Mouse (Mus musculus): ENCODE data around the gene Tmem59l. TPM values are rescaled to one million over a fixed set of nuclear protein-coding genes. Genes with fewer than 3 reads are reported as not detected.
A peak's percentile ranks its signal among the peaks of the same experiment; 100 is the strongest.

Tmem59l gene
- polyA plus RNA-seq, 1 experiment = 0.44 TPM

- WGBS = 13% methylated on average over 13 of the region's 13 CpGs
- H3K4me3 ChIP-seq (ENCODE audit: insufficient read depth, low read depth, low read length) = peak overlapping the region; percentile 79
- H3K27ac ChIP-seq (ENCODE audit: insufficient read depth, low read depth, low read length) = peak overlapping the region; percentile 27; the same call in 1 of the 2 replicates
- H3K27me3 ChIP-seq (replicated peaks; ENCODE audit: control insufficient read depth, insufficient read depth, low read length) = no peaks in the 10 kb centered on the region
- H3K36me3 ChIP-seq (ENCODE audit: control insufficient read depth, insufficient read depth, low read length) = no peaks in the 10 kb centered on the region
- peaks cover 13% of the 10 kb centered on the region; the same call in 1 of the 2 replicates for H3K4me1 ChIP-seq (ENCODE audit: control insufficient read depth, insufficient read depth, low read length)
- DNase-seq = no peak
- TF ChIP-seq POLR2A (IDR thresholded peaks at IDR 0.05; ENCODE audit: low read depth, low read length) (no peak), CTCF (conservative IDR thresholded peaks at IDR 0.05; ENCODE audit: insufficient read depth, insufficient read length, low read depth, low read length) (no peak)
Measured at GRCm38 (mm10) chr8:70528182-70528797, 41.1 kb upstream of the Tmem59l start.

- no peak for TF ChIP-seq CTCF (conservative IDR thresholded peaks at IDR 0.05; ENCODE audit: insufficient read depth, insufficient read length, low read depth, low read length)
- no peak for TF ChIP-seq POLR2A (IDR thresholded peaks at IDR 0.05; ENCODE audit: low read depth, low read length)
- H3K4me1 ChIP-seq (ENCODE audit: control insufficient read depth, insufficient read depth, low read length) = peaks cover 13% of the 10 kb centered on the region; the same call in 1 of the 2 replicates
- peak within 1 kb of the TSS; percentile 62; the same call in 1 of the 2 replicates for H3K27ac ChIP-seq (ENCODE audit: insufficient read depth, low read depth, low read length)
- under 1% methylated on average over 61 of the region's 61 CpGs for WGBS
- DNase-seq = peak; percentile 99
- H3K27me3 ChIP-seq (replicated peaks; ENCODE audit: control insufficient read depth, insufficient read depth, low read length) = no peaks in the 10 kb centered on the region
- no peaks in the 10 kb centered on the region for H3K36me3 ChIP-seq (ENCODE audit: control insufficient read depth, insufficient read depth, low read length)
- H3K4me3 ChIP-seq (ENCODE audit: insufficient read depth, low read depth, low read length) = peak within 1 kb of the TSS; percentile 79
Measured at GRCm38 (mm10) chr8:70527512-70528181, 40.5 kb upstream of the Tmem59l start, which contains the start of the genes Fkbp8 and Kxd1. Gene Fkbp8 (plus strand): TSS chr8:70527724. Gene Kxd1 (minus strand): TSS chr8:70527956.

GRCm38 (mm10) chr8:70527111-70527511, 40.0 kb upstream of the Tmem59l start:
- no peak for DNase-seq
- Histone ChIP-seq H3K27ac (ENCODE audit: insufficient read depth, low read depth, low read length) (peak overlapping the region; percentile 62; the same call in 1 of the 2 replicates), H3K4me1 (ENCODE audit: control insufficient read depth, insufficient read depth, low read length) (peaks cover 13% of the 10 kb centered on the region; the same call in 1 of the 2 replicates), H3K36me3 (ENCODE audit: control insufficient read depth, insufficient read depth, low read length) (no peaks in the 10 kb centered on the region), H3K27me3 (replicated peaks; ENCODE audit: control insufficient read depth, insufficient read depth, low read length) (no peaks in the 10 kb centered on the region), H3K4me3 (ENCODE audit: insufficient read depth, low read depth, low read length) (peak overlapping the region; percentile 79)
- TF ChIP-seq POLR2A (IDR thresholded peaks at IDR 0.05; ENCODE audit: low read depth, low read length) (no peak), CTCF (conservative IDR thresholded peaks at IDR 0.05; ENCODE audit: insufficient read depth, insufficient read length, low read depth, low read length) (no peak)
- under 1% methylated on average over 8 of the region's 8 CpGs for WGBS

GRCm38 (mm10) chr8:70522592-70523403, 35.6 kb upstream of the Tmem59l start:
- peak; percentile 98 for DNase-seq
- WGBS = under 1% methylated on average over 51 of the region's 51 CpGs
- peaks cover 4% of the 10 kb centered on the region; the same call in 1 of the 2 replicates for H3K4me1 ChIP-seq (ENCODE audit: control insufficient read depth, insufficient read depth, low read length)
- H3K36me3 ChIP-seq (ENCODE audit: control insufficient read depth, insufficient read depth, low read length) = no peaks in the 10 kb centered on the region
- H3K4me3 ChIP-seq (ENCODE audit: insufficient read depth, low read depth, low read length) = peak overlapping the region; percentile 69
- peak overlapping the region; percentile 77 for H3K27ac ChIP-seq (ENCODE audit: insufficient read depth, low read depth, low read length)
- H3K27me3 ChIP-seq (replicated peaks; ENCODE audit: control insufficient read depth, insufficient read depth, low read length) = no peaks in the 10 kb centered on the region
- TF ChIP-seq CTCF (conservative IDR thresholded peaks at IDR 0.05; ENCODE audit: insufficient read depth, insufficient read length, low read depth, low read length) (peak; percentile 59), POLR2A (IDR thresholded peaks at IDR 0.05; ENCODE audit: low read depth, low read length) (peak; percentile 44)

- Histone ChIP-seq H3K27me3 (replicated peaks; ENCODE audit: control insufficient read depth, insufficient read depth, low read length) (no peaks in the 10 kb centered on the region), H3K4me1 (ENCODE audit: control insufficient read depth, insufficient read depth, low read length) (no peaks in the 10 kb centered on the region; the same call in 1 of the 2 replicates), H3K36me3 (ENCODE audit: control insufficient read depth, insufficient read depth, low read length) (no peaks in the 10 kb centered on the region), H3K4me3 (ENCODE audit: insufficient read depth, low read depth, low read length) (no peak overlapping the region), H3K27ac (ENCODE audit: insufficient read depth, low read depth, low read length) (no peak overlapping the region)
- TF ChIP-seq POLR2A (IDR thresholded peaks at IDR 0.05; ENCODE audit: low read depth, low read length) (no peak), CTCF (conservative IDR thresholded peaks at IDR 0.05; ENCODE audit: insufficient read depth, insufficient read length, low read depth, low read length) (no peak)
- no peak for DNase-seq
- WGBS = 64% methylated on average over 2 of the region's 2 CpGs
Measured at GRCm38 (mm10) chr8:70519606-70520005, 32.4 kb upstream of the Tmem59l start.

- Histone ChIP-seq H3K36me3 (ENCODE audit: control insufficient read depth, insufficient read depth, low read length) (no peaks in the 10 kb centered on the region), H3K4me1 (ENCODE audit: control insufficient read depth, insufficient read depth, low read length) (no peaks in the 10 kb centered on the region; the same call in 1 of the 2 replicates), H3K27ac (ENCODE audit: insufficient read depth, low read depth, low read length) (no peak overlapping the region), H3K4me3 (ENCODE audit: insufficient read depth, low read depth, low read length) (no peak overlapping the region), H3K27me3 (replicated peaks; ENCODE audit: control insufficient read depth, insufficient read depth, low read length) (no peaks in the 10 kb centered on the region)
- TF ChIP-seq CTCF (conservative IDR thresholded peaks at IDR 0.05; ENCODE audit: insufficient read depth, insufficient read length, low read depth, low read length) (no peak), POLR2A (IDR thresholded peaks at IDR 0.05; ENCODE audit: low read depth, low read length) (no peak)
- WGBS = 90% methylated on average over 6 of the region's 6 CpGs
- DNase-seq = no peak
Measured at GRCm38 (mm10) chr8:70519043-70519442, 31.9 kb upstream of the Tmem59l start.

Measured in kidney, adult 2 months (tissue).